Mouse (Mus musculus): ENCODE measurements around the gene Tmem176a. TPM values are rescaled to one million over a fixed set of nuclear protein-coding genes. Genes with fewer than 3 reads are reported as not detected.

The Tmem176a gene
- polyA plus RNA-seq, 1 experiment from 2014 or later = 16.4 TPM

DNA sequence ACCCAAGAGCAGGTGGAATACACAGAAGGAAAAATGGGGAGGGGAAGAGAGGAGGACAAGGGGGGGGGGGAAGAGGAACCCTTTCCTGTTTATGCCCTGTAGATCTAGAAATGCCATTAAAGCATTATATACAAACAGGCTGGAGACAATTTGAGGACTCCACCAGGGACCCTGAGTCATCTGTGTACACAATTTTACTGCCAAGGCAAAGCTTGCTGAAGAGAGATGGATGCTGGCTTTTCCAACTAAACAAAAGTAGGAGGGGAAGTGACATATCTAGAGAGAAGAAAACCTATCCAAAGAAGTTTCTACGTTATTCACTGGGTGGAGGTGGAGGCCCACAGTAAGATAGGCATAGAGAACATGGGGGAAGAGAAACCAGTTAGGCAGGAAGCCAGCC lies 10.5 kb upstream of the Tmem176a start:
- Histone ChIP-seq H3K4me1 (replicated peaks) (no peaks in the 10 kb centered on the region), H3K9me3 (no peaks in the 10 kb centered on the region), H3K4me2 (replicated peaks) (no peak overlapping the region), H3K27me3 (no peaks in the 10 kb centered on the region), H3K4me3 (replicated peaks) (no peak overlapping the region), H3K9ac (replicated peaks) (no peak overlapping the region), H3K36me3 (peaks cover 26% of the 10 kb centered on the region), H3K27ac (no peak overlapping the region)
- ATAC-seq = no peak
- 78% methylated on average over 1 of the region's 1 CpGs for WGBS

DNA sequence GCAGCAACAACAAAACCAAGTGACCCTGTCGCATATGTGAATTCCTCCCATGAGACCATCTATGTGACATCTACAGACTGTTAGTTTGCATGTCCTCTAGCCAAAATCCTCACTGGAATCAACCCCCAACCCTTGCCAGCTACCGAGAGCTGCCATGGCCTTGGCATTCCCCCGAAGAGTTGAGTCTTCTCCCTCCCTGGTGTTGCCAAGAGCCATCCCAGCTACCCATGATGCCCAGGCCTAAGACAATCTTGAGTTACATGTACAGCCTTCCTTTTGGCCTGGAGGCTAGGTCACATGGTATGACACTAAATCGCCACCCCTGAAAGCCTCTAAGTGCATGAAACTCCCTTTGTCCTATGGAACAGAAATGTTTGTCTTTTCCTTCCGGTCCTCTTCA lies 9.6 kb upstream of the Tmem176a start:
- Histone ChIP-seq H3K27me3 (no peaks in the 10 kb centered on the region), H3K9me3 (no peaks in the 10 kb centered on the region), H3K27ac (no peak overlapping the region), H3K36me3 (peaks cover 29% of the 10 kb centered on the region), H3K4me1 (replicated peaks) (no peaks in the 10 kb centered on the region), H3K4me3 (replicated peaks) (no peak overlapping the region), H3K4me2 (replicated peaks) (no peak overlapping the region), H3K9ac (replicated peaks) (no peak overlapping the region)
- no peak for ATAC-seq
- 91% methylated on average over 5 of the region's 5 CpGs for WGBS

DNA sequence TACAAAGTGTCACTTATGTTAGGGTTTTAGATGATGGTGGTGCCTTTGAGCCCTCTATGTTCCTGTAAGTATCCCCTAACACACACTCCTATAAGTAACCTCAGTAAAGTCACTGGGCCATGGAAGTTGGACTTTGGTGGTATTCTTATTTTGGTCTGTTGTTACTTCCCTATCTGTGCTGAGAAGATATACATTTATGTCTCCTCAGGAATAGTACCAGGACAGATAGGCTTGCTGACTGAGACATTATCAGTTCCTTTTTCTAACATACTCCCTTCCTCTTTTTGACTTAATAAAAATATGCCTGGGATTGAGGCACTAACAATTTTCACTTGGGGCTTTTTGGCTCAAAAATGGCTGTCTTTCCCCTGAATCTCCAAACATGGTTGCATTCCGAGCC lies 8.3 kb upstream of the Tmem176a start:
- Histone ChIP-seq H3K36me3 (peaks cover 29% of the 10 kb centered on the region), H3K9me3 (no peaks in the 10 kb centered on the region), H3K27me3 (no peaks in the 10 kb centered on the region), H3K27ac (no peak overlapping the region), H3K4me2 (replicated peaks) (no peak overlapping the region), H3K9ac (replicated peaks) (no peak overlapping the region), H3K4me1 (replicated peaks) (no peaks in the 10 kb centered on the region), H3K4me3 (replicated peaks) (no peak overlapping the region)
- 86% methylated on average over 1 of the region's 1 CpGs for WGBS
- no peak for ATAC-seq

DNA sequence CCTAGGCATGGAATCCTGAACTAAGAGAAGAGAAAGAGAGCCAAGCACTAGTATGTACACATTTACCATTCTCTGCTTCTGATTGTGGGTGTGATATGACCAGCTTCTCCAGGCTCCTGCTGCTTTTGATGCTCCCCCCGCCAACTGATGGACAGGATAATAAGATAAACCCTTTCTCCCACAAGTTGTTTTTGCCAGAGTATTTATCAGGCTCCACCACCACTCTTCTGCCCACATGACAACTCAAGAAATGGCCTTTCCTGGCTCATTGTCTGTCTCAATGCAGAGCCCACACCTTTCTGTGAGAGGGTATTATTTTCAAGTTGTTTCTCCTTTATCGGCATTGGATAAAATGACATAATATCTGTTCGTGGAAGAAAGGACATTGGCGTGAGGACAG lies 7.2 kb upstream of the Tmem176a start:
- 92% methylated on average over 4 of the region's 4 CpGs for WGBS
- Histone ChIP-seq H3K4me3 (replicated peaks) (no peak overlapping the region), H3K4me1 (replicated peaks) (peaks cover 4% of the 10 kb centered on the region; the same call in 1 of the 2 replicates), H3K9ac (replicated peaks) (no peak overlapping the region), H3K27ac (no peak overlapping the region), H3K27me3 (no peaks in the 10 kb centered on the region), H3K4me2 (replicated peaks) (no peak overlapping the region), H3K9me3 (no peaks in the 10 kb centered on the region), H3K36me3 (peaks cover 29% of the 10 kb centered on the region)
- no peak for ATAC-seq

DNA sequence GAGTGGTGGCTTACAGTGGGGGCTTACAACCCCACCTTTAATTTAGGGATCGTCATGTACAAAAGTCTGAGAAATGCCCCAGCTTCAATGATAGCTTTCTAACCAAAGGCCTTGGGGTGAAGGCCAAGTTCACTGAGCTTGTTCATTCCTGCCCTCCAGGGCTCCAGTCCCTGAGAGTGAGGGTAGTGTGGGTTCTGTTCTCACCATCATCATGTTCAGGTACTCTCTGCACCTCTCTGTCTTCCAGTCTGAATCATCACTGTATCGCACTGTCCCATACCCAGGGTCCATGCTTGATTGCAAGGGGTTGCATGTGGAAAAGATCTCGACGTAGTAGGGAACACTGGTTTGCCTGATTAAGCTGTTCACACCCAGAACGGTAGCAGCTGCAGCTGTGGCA lies 5.5 kb upstream of the Tmem176a start:
- Histone ChIP-seq H3K27ac (no peak overlapping the region), H3K4me3 (replicated peaks) (no peak overlapping the region), H3K9ac (replicated peaks) (no peak overlapping the region), H3K9me3 (no peaks in the 10 kb centered on the region), H3K36me3 (peaks cover 29% of the 10 kb centered on the region), H3K4me1 (replicated peaks) (peaks cover 21% of the 10 kb centered on the region), H3K4me2 (replicated peaks) (no peak overlapping the region), H3K27me3 (no peaks in the 10 kb centered on the region)
- no peak for ATAC-seq
- WGBS = 91% methylated on average over 5 of the region's 5 CpGs

DNA sequence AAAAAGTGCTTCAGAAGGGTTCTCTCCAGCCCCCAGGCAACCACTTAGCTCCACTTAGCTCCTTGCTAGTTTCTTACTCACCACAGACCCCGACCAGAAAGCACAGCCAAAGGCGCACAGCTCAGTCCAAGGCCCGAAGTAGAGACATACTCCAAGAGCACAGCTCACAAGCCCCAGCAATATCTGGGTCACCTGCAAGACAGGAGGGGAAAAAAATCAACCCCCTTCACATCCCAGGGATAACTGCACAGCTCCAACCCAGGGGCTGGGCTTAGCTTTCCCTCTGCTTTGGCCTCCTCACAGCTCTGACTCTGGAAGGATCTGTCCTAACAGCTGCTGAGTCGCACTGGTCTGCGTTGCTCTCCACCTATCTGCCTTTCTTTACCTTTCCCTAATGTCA lies 4.6 kb upstream of the Tmem176a start:
- Histone ChIP-seq H3K9me3 (no peaks in the 10 kb centered on the region), H3K4me2 (replicated peaks) (no peak overlapping the region), H3K27ac (no peak overlapping the region), H3K9ac (replicated peaks) (no peak overlapping the region), H3K36me3 (peaks cover 29% of the 10 kb centered on the region), H3K27me3 (no peaks in the 10 kb centered on the region), H3K4me3 (replicated peaks) (no peak overlapping the region), H3K4me1 (replicated peaks) (peaks cover 30% of the 10 kb centered on the region)
- 90% methylated on average over 5 of the region's 5 CpGs for WGBS
- no peak for ATAC-seq

DNA sequence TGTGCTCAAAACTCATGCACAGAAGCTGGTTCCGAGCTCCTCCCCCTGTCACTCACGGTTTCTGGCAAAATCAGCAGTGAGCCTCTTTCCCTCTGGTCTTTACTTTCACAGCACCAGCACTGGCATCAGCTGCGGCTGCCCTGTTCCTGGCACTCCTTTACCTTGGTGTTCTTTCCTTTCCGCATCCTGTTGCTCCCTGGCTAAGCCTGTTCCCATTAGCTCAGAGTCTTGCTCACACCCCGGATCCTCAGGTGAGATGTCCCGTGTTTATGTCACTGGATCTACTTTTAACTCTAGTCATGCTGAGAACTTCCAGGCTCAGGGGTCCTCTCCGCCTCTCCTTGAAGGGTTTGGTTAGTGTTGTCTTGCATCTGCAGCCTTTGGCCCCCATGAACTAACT lies 3.2 kb upstream of the Tmem176a start:
- Histone ChIP-seq H3K4me2 (replicated peaks) (no peak overlapping the region), H3K27ac (no peak overlapping the region), H3K27me3 (no peaks in the 10 kb centered on the region), H3K4me3 (replicated peaks) (no peak overlapping the region), H3K36me3 (peaks cover 29% of the 10 kb centered on the region), H3K4me1 (replicated peaks) (peaks cover 44% of the 10 kb centered on the region), H3K9me3 (no peaks in the 10 kb centered on the region), H3K9ac (replicated peaks) (no peak overlapping the region)
- ATAC-seq = no peak
- WGBS = 87% methylated on average over 7 of the region's 7 CpGs

DNA sequence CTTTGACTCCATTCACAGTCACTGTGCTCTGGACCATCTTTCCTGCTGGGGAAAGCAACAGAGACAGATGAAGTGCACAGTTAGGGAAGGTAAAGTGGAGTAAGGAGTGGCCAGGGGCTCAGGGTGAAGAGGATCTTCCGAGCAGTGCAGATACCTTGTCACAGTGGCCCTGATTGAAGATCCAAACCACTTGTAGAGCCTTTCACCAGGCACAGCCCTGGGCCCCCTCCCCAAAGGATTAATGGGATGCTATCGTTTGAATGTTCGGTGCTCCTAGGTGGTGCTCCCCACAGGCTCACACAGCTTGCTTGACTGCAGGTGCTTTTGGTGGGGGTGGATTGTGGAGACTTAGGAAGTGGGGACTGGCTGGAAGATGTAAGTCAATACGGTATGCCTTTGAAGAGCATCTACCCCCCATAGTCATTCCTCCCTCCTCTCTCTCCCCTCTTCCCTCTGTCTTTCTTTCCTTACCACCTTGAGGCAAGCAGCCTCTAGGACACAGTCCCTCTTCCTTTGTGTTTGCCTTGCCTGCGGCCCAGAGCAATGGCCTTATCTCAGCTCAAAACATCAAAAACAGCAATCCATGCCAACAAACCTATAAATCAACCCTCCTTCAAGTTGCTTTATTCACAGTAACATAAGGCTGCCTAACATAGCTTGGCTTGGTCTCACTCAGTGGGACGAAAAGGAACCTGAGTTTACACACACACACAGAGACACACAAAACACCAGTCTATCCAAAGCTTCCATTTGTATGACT lies 2.2 kb upstream of the Tmem176a start:
- Histone ChIP-seq H3K9me3 (no peaks in the 10 kb centered on the region), H3K27ac (no peak overlapping the region), H3K4me1 (replicated peaks) (peaks cover 44% of the 10 kb centered on the region), H3K4me3 (replicated peaks) (no peak overlapping the region), H3K36me3 (peaks cover 21% of the 10 kb centered on the region), H3K27me3 (no peaks in the 10 kb centered on the region), H3K4me2 (replicated peaks) (peak overlapping the region; percentile 55), H3K9ac (replicated peaks) (no peak overlapping the region)
- WGBS = 82% methylated on average over 6 of the region's 6 CpGs
- ATAC-seq = no peak

DNA sequence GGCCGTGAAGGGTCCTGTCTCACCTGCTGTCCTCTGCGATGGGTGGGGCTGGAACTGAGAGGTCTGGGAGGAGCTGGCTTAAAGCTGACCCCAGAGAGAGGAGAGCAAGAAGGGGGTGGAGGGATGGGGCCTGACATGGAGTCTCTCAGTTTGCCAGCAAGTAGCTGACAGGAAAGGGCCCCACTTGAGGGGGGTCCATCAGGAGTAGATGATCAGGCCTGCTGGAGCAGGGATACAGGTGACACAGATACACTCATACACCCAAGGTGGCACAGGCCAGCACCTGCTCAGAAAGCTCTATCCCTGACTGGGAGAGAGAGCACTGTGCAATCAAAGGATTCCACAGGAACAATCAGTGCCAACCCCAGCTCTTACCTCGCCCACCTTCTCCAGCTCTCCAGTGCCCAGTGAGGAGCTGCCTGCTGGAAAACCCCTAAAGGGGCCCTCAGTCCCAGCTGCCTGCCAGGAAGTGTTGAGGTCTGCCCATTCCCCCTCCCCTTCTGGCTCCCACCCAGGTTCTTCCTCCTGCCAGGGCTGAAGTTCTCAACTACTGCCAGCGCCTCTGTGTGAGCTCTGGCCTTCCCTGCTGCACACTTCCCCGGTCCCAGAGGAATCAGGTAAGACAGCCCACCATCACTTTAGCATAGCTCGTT lies 380 bp downstream of the Tmem176a start, which contains the start of gene Tmem176b:
Gene Tmem176b, minus strand, starts transcription at position 524 of the 653 bp plus-strand sequence.
- H3K36me3 ChIP-seq = 0 out of 2 replicates have a peak, but pooled peaks cover 5% of the 10 kb centered on the region
- H3K27me3 ChIP-seq = no peaks in the 10 kb centered on the region
- H3K4me1 ChIP-seq (replicated peaks) = peaks cover 44% of the 10 kb centered on the region
- H3K4me3 ChIP-seq (replicated peaks) = peak within 1 kb of the TSS; percentile 41
- H3K27ac ChIP-seq = peak within 1 kb of the TSS; percentile 85
- peak; percentile 95 for ATAC-seq
- peak within 1 kb of the TSS; percentile 55 for H3K4me2 ChIP-seq (replicated peaks)
- 19% methylated on average over 6 of the region's 6 CpGs for WGBS
- peak within 1 kb of the TSS; percentile 50 for H3K9ac ChIP-seq (replicated peaks)
- no peaks in the 10 kb centered on the region for H3K9me3 ChIP-seq

DNA sequence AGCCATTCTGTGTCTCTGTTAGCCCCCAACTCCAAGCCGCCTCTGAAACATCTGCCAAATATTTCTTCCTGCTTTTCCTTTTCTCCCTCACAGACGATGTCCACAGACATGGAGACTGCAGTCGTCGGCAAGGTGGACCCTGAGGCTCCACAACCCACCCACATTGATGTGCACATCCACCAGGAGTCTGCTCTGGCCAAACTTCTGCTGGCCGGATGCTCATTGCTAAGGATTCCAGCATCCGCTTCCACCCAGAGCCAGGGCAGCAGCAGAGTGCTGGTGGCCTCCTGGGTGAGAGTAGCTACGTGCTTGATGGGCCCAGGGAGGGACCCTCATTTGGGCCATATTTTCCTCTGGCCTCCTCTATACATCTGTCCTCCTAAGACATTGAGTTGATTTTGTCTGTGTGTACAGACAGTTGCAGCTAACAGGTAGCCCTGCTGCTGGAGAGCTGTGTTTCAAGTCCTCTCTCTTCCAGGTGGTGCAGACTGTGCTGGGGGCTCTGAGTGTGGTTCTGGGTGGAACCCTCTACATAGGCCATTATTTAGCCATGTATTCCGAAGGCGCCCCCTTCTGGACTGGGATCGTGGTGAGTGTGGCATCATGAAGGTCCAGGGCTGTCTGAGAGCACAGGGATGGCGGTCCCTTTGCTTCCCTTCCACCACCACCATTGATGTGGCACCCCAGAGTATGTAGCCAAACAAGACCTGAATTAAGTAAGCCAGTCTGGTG lies 1.6 kb downstream of the Tmem176a start:
- no peak overlapping the region for H3K9ac ChIP-seq (replicated peaks)
- no peak for ATAC-seq
- no peak overlapping the region for H3K4me3 ChIP-seq (replicated peaks)
- no peaks in the 10 kb centered on the region for H3K27me3 ChIP-seq
- H3K4me1 ChIP-seq (replicated peaks) = peaks cover 44% of the 10 kb centered on the region
- H3K27ac ChIP-seq = no peak overlapping the region
- H3K36me3 ChIP-seq = 0 out of 2 replicates have a peak, but pooled peaks cover 5% of the 10 kb centered on the region
- H3K9me3 ChIP-seq = no peaks in the 10 kb centered on the region
- WGBS = 76% methylated on average over 11 of the region's 11 CpGs
- peak overlapping the region; percentile 55 for H3K4me2 ChIP-seq (replicated peaks)

DNA sequence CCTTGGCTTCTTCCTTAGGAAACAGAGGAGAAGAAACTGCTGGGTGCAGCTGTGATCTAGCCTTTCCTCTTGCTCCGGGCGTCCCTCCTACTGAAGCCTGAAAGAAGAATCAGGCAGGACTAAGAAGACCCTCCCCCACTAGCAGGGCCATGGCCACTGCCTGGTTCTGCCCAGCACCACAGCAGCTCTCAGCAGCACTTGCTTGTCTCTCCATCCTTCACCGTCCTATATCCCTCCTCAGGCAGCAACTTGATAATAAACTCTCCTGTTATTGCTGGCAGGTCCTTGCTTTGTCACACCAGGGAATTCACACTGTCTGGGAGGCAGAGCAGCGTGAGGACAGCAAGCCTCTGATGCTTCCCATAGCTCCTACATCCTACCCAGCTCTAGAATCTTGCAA lies 4.4 kb downstream of the Tmem176a start:
- Histone ChIP-seq H3K27ac (no peak overlapping the region), H3K9me3 (no peaks in the 10 kb centered on the region), H3K9ac (replicated peaks) (no peak overlapping the region), H3K4me1 (replicated peaks) (peaks cover 24% of the 10 kb centered on the region), H3K36me3 (0 out of 2 replicates have a peak, but pooled peaks cover 5% of the 10 kb centered on the region), H3K4me2 (replicated peaks) (no peak overlapping the region), H3K27me3 (no peaks in the 10 kb centered on the region), H3K4me3 (replicated peaks) (no peak overlapping the region)
- 72% methylated on average over 4 of the region's 4 CpGs for WGBS
- no peak for ATAC-seq
